Mouse (Mus musculus) adipose tissue, adult 10 weeks (tissue): ENCODE measurements around the gene Bpnt1. TPM values are rescaled to one million over a fixed set of nuclear protein-coding genes. Genes with fewer than 3 reads are reported as not detected.

Experiments
- polyA plus RNA-seq: library from polyadenylated mRNA; stranded (reverse); fragments of 350-450 nt; fragmentation: Illumina TruSeq; extraction: RNeasy Lipid Tissue Mini Kit (QIAGEN cat#74804); gene quantifications from one replicate; pipeline ENCODE4 v1.2.3, GENCODE M21; 2014; ENCODE audit warnings: low read depth, low replicate concordance

Gene Bpnt1
- polyA plus RNA-seq, result 55.1 TPM

GRCm38 (mm10) chr1:185331983-185332430, at the start of gene Bpnt1:
Bpnt1 (plus strand) TSS chr1:185332149.

GRCm38 (mm10) chr1:185328721-185329610, 3.0 kb upstream of the Bpnt1 start, which contains the start of gene Iars2:
Iars2 (minus strand) TSS chr1:185329396.

GRCm38 (mm10) chr1:185362677-185363520, 30.9 kb downstream of the Bpnt1 start, which contains the start of gene Eprs:
Eprs (plus strand) TSS chr1:185363044.

Other genes with a start within 250 kb of the Bpnt1 start
- gene Rab3gap2, start 128.0 kb upstream of the Bpnt1 start, polyA plus RNA-seq, result 23.4 TPM
- 35.0 TPM for gene Iars2, start 2.8 kb upstream of the Bpnt1 start, polyA plus RNA-seq
- 48.6 TPM for gene Eprs, start 30.9 kb downstream of the Bpnt1 start, polyA plus RNA-seq
- not detected for gene Slc30a10, start 122.7 kb downstream of the Bpnt1 start, polyA plus RNA-seq